Mouse (Mus musculus) CH12.LX (cell line): ENCODE measurements at regions not wholly inside any gene's neighbourhood (a gene's known extent, or its start where the extent isn't known, plus 50 kb on each side); places are given as distances from the start of the nearest gene placed in this dataset.
A peak's percentile ranks its signal among the peaks of the same experiment; 100 is the strongest.

Experiments used
- DNase-seq: peaks from one replicate; pipeline ENCODE4 v3.0.0-alpha.2; 2013; ENCODE audit errors: extremely low read depth
- H3K27ac ChIP-seq: 2 replicates; pipeline ENCODE4 v1.5.1; 2012; ENCODE audit warnings: low read depth, mild to moderate bottlenecking, control low read depth, moderate library complexity; ENCODE audit not compliant: insufficient read depth
- H3K27me3 ChIP-seq: replicated peaks from 2 replicates; pipeline ENCODE3; 2012; ENCODE audit warnings: inconsistent platforms
- H3K36me3 ChIP-seq, 2 experiments: replicated peaks in 1 of 2; 2 replicates each; pipeline versions ENCODE3 to v1.6.1; 2012; ENCODE audit warnings: inconsistent platforms in 1 of 2, low read length in 1 of 2, mild to moderate bottlenecking in 1 of 2, mixed read lengths in 1 of 2, moderate library complexity in 1 of 2; ENCODE audit not compliant: control insufficient read depth in 1 of 2, insufficient read depth in 1 of 2
- H3K4me1 ChIP-seq, 2 experiments: 2 replicates each; pipeline ENCODE4 v1.6.1; 2012; ENCODE audit warnings: inconsistent platforms in 1 of 2, moderate library complexity in 1 of 2; ENCODE audit not compliant: insufficient read depth in 2 of 2, control insufficient read depth in 1 of 2
- H3K4me2 ChIP-seq: 2 replicates; pipeline ENCODE4 v1.6.1; 2012; ENCODE audit warnings: low read depth, mild to moderate bottlenecking, control low read depth; ENCODE audit not compliant: poor library complexity, insufficient read depth, severe bottlenecking
- H3K4me3 ChIP-seq, 3 experiments: fragments of 150-350 bp in 1 of 3; sonication (generic) in 1 of 3; replicated peaks in 1 of 3; 2 replicates each; pipeline versions ENCODE3 to v1.5.1; 2011 to 2012; ENCODE audit warnings: low read depth in 2 of 3, low read length in 2 of 3, mild to moderate bottlenecking in 2 of 3, moderate library complexity in 2 of 3, control low read depth in 1 of 3, improper control_type of control experiment in 1 of 3, inconsistent platforms in 1 of 3, mixed read lengths in 1 of 3; ENCODE audit not compliant: poor library complexity in 1 of 3
- H3K79me2 ChIP-seq: replicated peaks from 2 replicates; pipeline ENCODE4 v1.6.1; 2012; ENCODE audit warnings: mild to moderate bottlenecking, moderate library complexity; ENCODE audit not compliant: control insufficient read depth, poor library complexity, insufficient read depth, severe bottlenecking; ENCODE audit errors: extremely low read depth
- H3K9ac ChIP-seq: 2 replicates; pipeline ENCODE4 v1.6.1; 2012; ENCODE audit warnings: low read depth, mild to moderate bottlenecking, control low read depth, moderate library complexity; ENCODE audit not compliant: insufficient read depth
- H3K9me3 ChIP-seq: replicated peaks from 2 replicates; pipeline ENCODE3; 2012; ENCODE audit warnings: low read length, inconsistent platforms, mixed read lengths
- EP300 ChIP-seq: IDR thresholded peaks from 2 replicates; pipeline ENCODE4 v1.6.1; 2011; ENCODE audit warnings: low read length, improper control_type of control experiment
- HCFC1 ChIP-seq: IDR thresholded peaks from 2 replicates; pipeline ENCODE4 v1.6.1; 2012; ENCODE audit warnings: low read depth, mild to moderate bottlenecking, inconsistent platforms, low read length, improper control_type of control experiment
- MAX ChIP-seq: IDR thresholded peaks from 2 replicates; pipeline ENCODE4 v1.6.1; 2011; ENCODE audit warnings: low read length, improper control_type of control experiment
- MXI1 ChIP-seq: IDR thresholded peaks from 2 replicates; pipeline ENCODE4 v1.6.1; 2011; ENCODE audit warnings: mild to moderate bottlenecking, low read depth, low read length, improper control_type of control experiment
- POLR2A ChIP-seq: IDR thresholded peaks from 2 replicates; pipeline ENCODE4 v1.6.1; 2011; ENCODE audit warnings: low read depth, mild to moderate bottlenecking, improper control_type of control experiment, low read length
- SIN3A ChIP-seq: IDR thresholded peaks from 2 replicates; pipeline ENCODE4 v1.6.1; 2012; ENCODE audit warnings: low read length, improper control_type of control experiment, inconsistent platforms
- SMC3 ChIP-seq: IDR thresholded peaks from 2 replicates; pipeline ENCODE4 v1.6.1; 2011; ENCODE audit warnings: low read depth, low read length, improper control_type of control experiment
- TCF12 ChIP-seq: IDR thresholded peaks from 2 replicates; pipeline ENCODE4 v1.6.1; 2014; ENCODE audit warnings: low read depth, mild to moderate bottlenecking, inconsistent platforms, low read length, improper control_type of control experiment
- UBTF ChIP-seq: IDR thresholded peaks from 2 replicates; pipeline ENCODE4 v1.6.1; 2012; ENCODE audit warnings: low read depth, mild to moderate bottlenecking, inconsistent platforms, low read length, improper control_type of control experiment, moderate library complexity
- ZNF384 ChIP-seq: IDR thresholded peaks from 2 replicates; pipeline ENCODE4 v1.6.1; 2012; ENCODE audit warnings: low read depth, low read length, improper control_type of control experiment, inconsistent platforms
- dilution Hi-C: fragments of 300-500 bp; cut with MboI; formaldehyde crosslinking; loops from 2 replicates; pipeline ENCODE4 v1.14.3; 2020; ENCODE audit warnings: low sequenced_read_pairs; ENCODE audit not compliant: extremely low pct_unique_long_range_greater_than_20kb, extremely low pct_ligation_motif_present
- in situ Hi-C: fragments of 300-500 bp; cut with MboI; formaldehyde crosslinking; loops from 3 replicates; pipeline ENCODE4 v1.14.3; 2019; ENCODE audit warnings: low sequenced_read_pairs, low pct_ligation_motif_present, low pct_unique_long_range_greater_than_20kb, mixed read lengths

DNA sequence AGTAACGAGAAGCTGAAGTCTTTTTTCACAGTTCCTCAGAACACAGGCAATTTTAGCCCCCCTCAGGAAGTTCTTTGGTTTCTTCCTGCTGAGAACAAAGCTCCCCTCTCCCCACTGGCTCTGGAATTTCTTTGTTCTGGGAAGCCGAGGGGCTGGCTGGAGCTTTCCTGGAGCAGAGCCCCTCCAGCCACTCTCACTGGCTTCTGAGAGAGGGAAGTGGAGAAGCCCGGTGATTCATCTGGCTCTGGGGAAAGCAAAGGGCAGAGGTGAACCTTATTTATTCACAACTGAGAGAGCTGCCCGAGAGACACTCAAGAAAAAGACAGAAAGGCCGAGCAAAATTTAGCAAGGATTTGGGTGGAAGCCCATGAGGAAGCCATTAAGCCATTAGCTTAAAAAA is 63.9 kb downstream of the Ddx3x start:
- H3K27ac ChIP-seq, result no peak overlapping the region
- H3K4me1 ChIP-seq, result peaks cover 7 to 9% of the 10 kb centered on the region in 2 experiments; a peak in 3 of 4 replicates
- in situ Hi-C loops, result no loop called here

DNA sequence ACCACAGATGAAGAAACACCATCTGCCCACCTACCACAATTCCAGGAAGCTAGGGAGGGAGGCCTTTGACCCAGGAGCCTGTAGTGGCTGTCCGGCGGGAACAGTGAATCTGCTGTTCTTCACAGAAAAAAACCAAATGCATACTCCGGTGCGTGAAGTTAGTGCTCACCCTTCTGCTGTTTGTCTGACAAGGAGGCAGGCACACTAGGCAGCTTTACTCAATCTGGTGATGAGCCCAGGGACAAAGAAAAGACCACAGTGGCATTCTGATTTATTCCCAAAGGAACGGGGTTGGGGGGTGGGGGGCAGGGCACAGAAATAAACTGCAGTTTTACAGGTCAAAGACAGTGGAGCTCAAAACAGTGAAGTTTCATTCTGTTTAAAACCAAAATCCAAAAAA is 64.4 kb downstream of the Ddx3x start:
- Histone ChIP-seq H3K36me3 (no peaks in the 10 kb centered on the region), H3K9ac (no peak overlapping the region), H3K27ac (no peak overlapping the region), H3K4me2 (peak overlapping the region; percentile 5), H3K4me1 (peaks cover 7 to 9% of the 10 kb centered on the region in 2 experiments; a peak in 3 of 4 replicates), H3K79me2 (no peaks in the 10 kb centered on the region), H3K27me3 (no peaks in the 10 kb centered on the region), H3K4me3 (no peak overlapping the region), H3K9me3 (no peaks in the 10 kb centered on the region)
- in situ Hi-C loops (no loop called here), dilution Hi-C loops (no loop called here)
- DNase-seq, result no peak
- no peak for TF ChIP-seq UBTF
- TF ChIP-seq EP300, result no peak
- no peak for TF ChIP-seq ZNF384
- TF ChIP-seq TCF12, result no peak

More for the DNA sequence above, 63.9 kb downstream of the Ddx3x start:
- H3K4me3 ChIP-seq, result no peak overlapping the region
- dilution Hi-C loops, result no loop called here
- H3K27me3 ChIP-seq, result no peaks in the 10 kb centered on the region
- TF ChIP-seq MXI1 (no peak), HCFC1 (no peak), POLR2A (no peak), SIN3A (no peak), SMC3 (no peak)
- H3K4me2 ChIP-seq, result peak overlapping the region; percentile 5; the same call in 1 of the 2 replicates
- H3K79me2 ChIP-seq, result no peaks in the 10 kb centered on the region
- H3K9ac ChIP-seq, result no peak overlapping the region
- no peak for DNase-seq
- H3K9me3 ChIP-seq, result no peaks in the 10 kb centered on the region
- H3K36me3 ChIP-seq, result no peaks in the 10 kb centered on the region

DNA sequence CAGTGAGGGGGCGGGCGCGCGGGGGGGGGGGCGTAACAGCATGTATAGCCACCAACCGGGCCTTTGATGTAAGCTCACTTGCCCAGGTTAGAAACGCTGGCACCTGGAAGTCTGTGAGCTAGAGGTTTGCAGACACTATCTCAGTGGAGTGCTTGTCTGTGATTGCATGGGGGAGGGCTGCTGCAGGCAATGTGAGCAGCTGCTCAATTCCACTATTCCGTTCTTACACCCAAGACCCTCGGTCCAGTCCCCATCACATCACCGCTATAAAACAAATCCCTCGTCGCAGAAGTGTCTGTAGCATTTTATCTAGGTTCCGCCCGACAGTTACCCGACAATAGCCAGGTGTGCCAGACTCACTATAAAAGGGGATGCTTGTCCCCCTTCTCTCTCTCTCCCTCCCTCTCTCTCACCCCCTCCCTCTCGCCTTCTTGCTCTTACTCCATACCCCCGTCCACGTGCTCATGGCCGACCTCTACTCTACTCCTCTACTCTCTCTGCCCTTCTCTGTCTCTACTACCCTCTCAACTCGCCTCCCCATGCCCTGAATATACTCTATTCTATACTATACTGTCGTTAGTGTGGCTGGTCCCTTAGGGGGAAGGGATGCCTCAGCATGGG is 65.4 kb downstream of the Ddx3x start:
- Histone ChIP-seq H3K4me1 (peaks cover 7 to 9% of the 10 kb centered on the region in 2 experiments; a peak in 3 of 4 replicates), H3K27me3 (no peaks in the 10 kb centered on the region), H3K4me2 (peak overlapping the region; percentile 66), H3K79me2 (no peaks in the 10 kb centered on the region), H3K9me3 (no peaks in the 10 kb centered on the region), H3K27ac (peak overlapping the region; percentile 95), H3K36me3 (no peaks in the 10 kb centered on the region), H3K9ac (peak overlapping the region; percentile 61), H3K4me3 (peak overlapping the region; percentile 51 to 57 (median 54))
- 0 out of 2 replicates have a peak, but pooled peaks have one; percentile 22 for TF ChIP-seq MAX
- no peak for TF ChIP-seq SMC3
- DNase-seq, result no peak
- dilution Hi-C loops (no loop called here), in situ Hi-C loops (no loop called here)
